Mouse (Mus musculus) granulocyte monocyte progenitor cell, adult 5-6 weeks (primary cell): Measurements from ENCODE around the gene Eaf2. TPM values are rescaled to one million over a fixed set of nuclear protein-coding genes. Genes with fewer than 3 reads are reported as not detected.

Source experiments
- ATAC-seq: replicated peaks from 2 replicates; pipeline ENCODE4 v1.8.0; 2016; ENCODE audit warnings: mild to moderate bottlenecking, moderate TSS enrichment, inconsistent platforms; ENCODE audit not compliant: poor library complexity, severe bottlenecking
- total RNA-seq, 2 experiments: library from RNA; stranded (forward) in 1 of 2; stranded (reverse) in 1 of 2; fragments of 200-712, 200-1000 nt in 1 of 2; fragments of >200 nt in 1 of 2; fragmentation: Nextera tagmentation in 1 of 2; gene quantifications; 2 replicates each; pipeline ENCODE4 v1.2.3; 2014 to 2017

Gene Eaf2
- total RNA-seq, 2 experiments from 2014 or later: not detected

DNA sequence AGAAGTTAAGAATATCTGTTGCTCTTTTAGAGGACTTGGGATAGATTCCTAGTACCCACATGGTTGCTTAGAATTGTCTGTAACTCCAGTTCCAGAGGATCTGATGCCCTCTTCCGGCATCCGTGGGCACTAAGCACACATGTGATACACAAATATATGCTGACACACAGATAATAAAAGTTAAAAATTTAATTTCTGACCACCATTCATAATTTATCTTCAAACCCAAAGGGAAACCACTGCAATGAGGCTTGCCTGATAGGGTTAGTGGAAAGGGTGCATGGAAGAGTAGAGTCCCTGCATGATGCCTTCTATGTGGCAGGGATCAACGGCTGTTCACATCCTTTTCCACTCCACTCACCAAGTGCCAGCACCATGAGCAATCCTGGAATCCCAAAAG, 103.1 kb downstream of the Eaf2 start:
- no peak for ATAC-seq

GRCm38 (mm10) chr16:36771244-36771643, 103.6 kb downstream of the Eaf2 start:
- no peak for ATAC-seq

- no peak for ATAC-seq
Observed at GRCm38 (mm10) chr16:36770830-36771229, 104.0 kb downstream of the Eaf2 start.

- ATAC-seq: peak; percentile 58
Observed at GRCm38 (mm10) chr16:36770191-36770771, 104.5 kb downstream of the Eaf2 start.

DNA sequence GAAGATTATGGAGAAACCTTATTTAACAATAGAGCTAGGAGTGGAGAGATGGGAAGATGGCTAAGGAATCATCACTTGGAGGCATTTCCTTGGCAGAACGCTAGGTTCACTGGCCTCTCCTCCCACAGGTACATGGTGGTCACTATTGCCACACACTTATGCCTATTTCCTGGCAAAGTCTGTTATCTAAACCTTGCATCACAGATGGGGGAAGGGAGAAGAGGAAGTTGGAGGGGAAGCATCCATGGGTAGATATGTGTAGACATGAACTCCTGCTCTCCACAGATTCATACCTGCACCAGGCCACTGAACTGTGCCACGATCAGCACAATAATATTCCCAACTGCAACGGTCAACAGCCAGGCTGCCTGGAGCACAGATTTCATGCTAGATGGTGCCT, 122.8 kb downstream of the Eaf2 start:
- peak; percentile 72 for ATAC-seq

- ATAC-seq: peak; percentile 65
Observed at GRCm38 (mm10) chr16:36747767-36748166, 127.0 kb downstream of the Eaf2 start.

DNA sequence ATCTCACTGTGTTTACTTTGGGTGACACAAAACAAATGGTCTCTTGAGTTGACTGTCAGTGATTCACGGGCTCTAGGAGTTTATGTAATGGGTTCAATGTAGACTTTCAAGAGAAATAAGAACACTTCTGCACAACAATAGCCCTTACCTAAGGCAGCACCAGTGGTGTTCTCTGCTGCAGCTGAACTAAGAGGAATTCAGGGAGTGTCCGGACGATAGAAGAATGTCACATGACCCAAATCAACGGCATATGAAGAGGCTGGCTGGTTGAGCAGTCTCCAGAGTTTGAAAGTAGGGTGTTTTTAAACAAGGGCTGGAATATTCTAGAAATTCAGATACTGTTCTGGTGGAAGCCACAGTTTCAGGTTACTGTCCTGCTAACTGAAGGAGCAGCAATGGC, 127.7 kb downstream of the Eaf2 start:
- ATAC-seq: no peak

DNA sequence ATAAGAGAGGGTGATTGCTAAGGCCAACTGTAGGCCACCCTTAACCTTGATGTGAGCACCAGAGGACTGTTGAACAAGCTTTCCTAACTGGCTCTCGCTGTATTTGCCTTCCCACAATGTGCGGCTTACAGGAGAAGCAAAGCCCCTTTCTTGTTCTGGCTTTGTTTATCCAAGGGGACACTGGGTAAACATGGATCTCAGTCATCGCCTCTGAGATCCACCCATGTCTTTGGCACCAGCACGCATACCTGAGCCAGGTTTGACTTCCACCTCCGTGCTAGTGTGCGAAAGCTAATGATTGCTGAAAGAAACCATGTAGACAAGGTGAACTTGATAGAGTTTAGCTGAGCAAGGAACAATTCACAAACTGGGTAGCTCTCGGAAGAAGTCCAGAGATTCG, 131.2 kb downstream of the Eaf2 start:
- ATAC-seq: no peak

Other genes with a start within 250 kb of the Eaf2 start
- gene Cd86, start 208.9 kb downstream of the Eaf2 start, total RNA-seq (2014; fragmentation: Nextera tagmentation): not detected in 2 replicates
- gene Cd86, start 208.9 kb downstream of the Eaf2 start, total RNA-seq (2017): 0.52 and 3.5 TPM in 2 replicates
- not detected in 2 replicates for gene Ildr1, start 181.0 kb downstream of the Eaf2 start, total RNA-seq (2014; fragmentation: Nextera tagmentation)
- not detected in 2 replicates for gene Ildr1, start 181.0 kb downstream of the Eaf2 start, total RNA-seq (2017)
- 5.8 and 9.2 TPM in 2 replicates for gene Slc15a2, start 90.0 kb downstream of the Eaf2 start, total RNA-seq (2014; fragmentation: Nextera tagmentation)
- 6.1 and 10.6 TPM in 2 replicates for gene Slc15a2, start 90.0 kb downstream of the Eaf2 start, total RNA-seq (2017)
- 4.7 and 13.6 TPM in 2 replicates for gene Iqcb1, start 46.6 kb downstream of the Eaf2 start, total RNA-seq (2014; fragmentation: Nextera tagmentation)
- gene Iqcb1, start 46.6 kb downstream of the Eaf2 start, total RNA-seq (2017): 10.8 and 11.2 TPM in 2 replicates
- 31.5 and 39.4 TPM in 2 replicates for gene Golgb1, start 137 bp upstream of the Eaf2 start, total RNA-seq (2014; fragmentation: Nextera tagmentation)
- gene Golgb1, start 137 bp upstream of the Eaf2 start, total RNA-seq (2017): 32.4 and 59.6 TPM in 2 replicates
- 61.8 and 73.6 TPM in 2 replicates for gene Hcls1, start 60.0 kb upstream of the Eaf2 start, total RNA-seq (2014; fragmentation: Nextera tagmentation)
- gene Hcls1, start 60.0 kb upstream of the Eaf2 start, total RNA-seq (2017): 110 and 125 TPM in 2 replicates
- 0.19 and 0.28 TPM in 2 replicates for gene Fbxo40, start 115.5 kb upstream of the Eaf2 start, total RNA-seq (2014; fragmentation: Nextera tagmentation)
- 0.31 and 0.47 TPM in 2 replicates for gene Fbxo40, start 115.5 kb upstream of the Eaf2 start, total RNA-seq (2017)
- gene Polq, start 136.8 kb upstream of the Eaf2 start, total RNA-seq (2014; fragmentation: Nextera tagmentation): 17.9 and 18.0 TPM in 2 replicates
- 25.2 and 29.3 TPM in 2 replicates for gene Polq, start 136.8 kb upstream of the Eaf2 start, total RNA-seq (2017)